Mouse (Mus musculus) spleen, adult 2 months (tissue): ENCODE data around the gene Gm9376.

Experiments used
- CTCF ChIP-seq: fragments of 200-500 bp; IDR thresholded peaks from 2 replicates; pipeline ENCODE4 v1.5.1; 2011; ENCODE audit warnings: mild to moderate bottlenecking, inconsistent platforms; ENCODE audit not compliant: insufficient read depth, insufficient read length, insufficient replicate concordance; ENCODE audit errors: extremely low read depth
- POLR2A ChIP-seq: fragments of 200-500 bp; IDR thresholded peaks from 2 replicates; pipeline ENCODE4 v1.6.1; 2011; ENCODE audit warnings: low read depth, low read length, inconsistent platforms

DNA sequence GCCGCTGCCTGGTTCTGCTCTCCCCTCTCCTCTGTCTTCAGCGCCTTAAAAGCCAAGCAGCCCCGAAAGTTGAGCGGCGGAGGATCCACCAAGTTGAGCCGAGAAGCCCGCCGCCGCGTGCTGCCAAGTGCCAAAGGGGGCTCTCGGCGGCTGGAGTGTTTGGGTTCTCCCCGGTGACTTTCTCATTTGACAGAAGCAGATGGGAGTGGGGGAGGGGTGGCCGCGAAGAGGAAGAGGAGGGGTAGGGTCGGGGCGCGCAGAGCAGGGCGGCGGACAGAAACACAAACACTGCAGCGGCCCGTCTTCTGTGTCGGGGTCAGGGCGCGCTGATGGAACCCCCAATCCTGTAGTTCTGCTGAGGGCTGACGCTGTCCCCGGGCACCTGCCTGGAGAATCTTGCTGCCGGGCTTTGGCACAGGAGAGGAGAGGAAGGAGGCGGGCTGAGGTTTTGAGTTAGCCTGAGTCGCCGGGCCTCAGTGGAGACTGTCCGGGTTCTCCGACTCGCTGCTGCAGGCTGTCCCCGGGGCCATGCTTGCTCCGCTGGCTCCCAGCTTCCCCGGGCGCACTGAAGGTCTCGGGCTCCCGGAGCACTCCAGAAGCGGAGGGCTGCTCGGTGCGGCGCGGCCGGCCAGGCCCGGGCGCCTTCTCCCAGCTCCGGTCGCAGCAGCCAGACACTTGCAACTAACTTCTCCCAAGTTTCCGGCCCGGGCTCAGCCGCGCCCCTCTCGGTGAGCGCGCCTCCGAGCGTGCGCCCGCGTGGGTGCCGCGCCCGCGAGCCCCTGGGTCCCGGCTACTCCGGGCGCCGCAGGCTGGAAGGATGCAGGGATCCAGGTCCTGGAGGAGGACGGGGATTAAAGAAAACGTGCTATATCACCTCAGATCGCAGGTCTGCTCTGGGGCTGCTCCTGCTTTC, 30.5 kb upstream of the Gm9376 start:
- no peak for TF ChIP-seq CTCF
- no peak for TF ChIP-seq POLR2A
